Mouse (Mus musculus): ENCODE measurements around the gene Fzd4.

Fzd4 gene

GRCm38 (mm10) chr7:89427101-89427500, 22.9 kb downstream of the Fzd4 start:
- no peak for DNase-seq (ENCODE audit: low read depth, low spot score)

- no peak for DNase-seq (ENCODE audit: low read depth, low spot score)
These were observed 24.6 kb downstream of the Fzd4 start for GRCm38 (mm10) chr7:89428804-89429203.

GRCm38 (mm10) chr7:89429326-89429725, 25.2 kb downstream of the Fzd4 start:
- DNase-seq (ENCODE audit: low read depth, low spot score), result no peak

- no peak for DNase-seq (ENCODE audit: low read depth, low spot score)
These were observed 27.0 kb downstream of the Fzd4 start for GRCm38 (mm10) chr7:89431185-89431584.

- no peak for DNase-seq (ENCODE audit: low read depth, low spot score)
These were observed 29.2 kb downstream of the Fzd4 start for GRCm38 (mm10) chr7:89433193-89433892.

GRCm38 (mm10) chr7:89433893-89434616, 29.9 kb downstream of the Fzd4 start:
- no peak for DNase-seq (ENCODE audit: low read depth, low spot score)

- DNase-seq (ENCODE audit: low read depth, low spot score), result no peak
These were observed 32.2 kb downstream of the Fzd4 start for GRCm38 (mm10) chr7:89436404-89436803.

GRCm38 (mm10) chr7:89437589-89437988, 33.4 kb downstream of the Fzd4 start:
- DNase-seq (ENCODE audit: low read depth, low spot score), result peak; percentile 55

GRCm38 (mm10) chr7:89441291-89441690, 37.1 kb downstream of the Fzd4 start:
- no peak for DNase-seq (ENCODE audit: low read depth, low spot score)

GRCm38 (mm10) chr7:89442242-89442641, 38.1 kb downstream of the Fzd4 start:
- DNase-seq (ENCODE audit: low read depth, low spot score), result no peak

- no peak for DNase-seq (ENCODE audit: low read depth, low spot score)
These were observed 41.0 kb downstream of the Fzd4 start for GRCm38 (mm10) chr7:89445137-89445536.

GRCm38 (mm10) chr7:89450312-89450711, 46.2 kb downstream of the Fzd4 start:
- no peak for DNase-seq (ENCODE audit: low read depth, low spot score)

GRCm38 (mm10) chr7:89456380-89457076, 52.4 kb downstream of the Fzd4 start:
- no peak for DNase-seq (ENCODE audit: low read depth, low spot score)

GRCm38 (mm10) chr7:89459691-89460090, 55.5 kb downstream of the Fzd4 start:
- no peak for DNase-seq (ENCODE audit: low read depth, low spot score)

- DNase-seq (ENCODE audit: low read depth, low spot score), result no peak
These were observed 56.8 kb downstream of the Fzd4 start for GRCm38 (mm10) chr7:89460911-89461310.

GRCm38 (mm10) chr7:89461351-89461750, 57.2 kb downstream of the Fzd4 start:
- DNase-seq (ENCODE audit: low read depth, low spot score), result no peak

Data from A20 (cell line).